Mouse (Mus musculus) right cerebral cortex, adult 2 months (tissue): ENCODE data around the gene Zbtb45.

Source experiments
- DNase-seq, 2 experiments: peaks; one replicate each; pipeline ENCODE4 v3.0.0; 2021 to 2022; ENCODE audit warnings: low spot score in 2 of 2

The Zbtb45 gene

GRCm38 (mm10) chr7:12998851-12999250 is 11.0 kb downstream of the Zbtb45 start, which contains the start of gene Trim28:
TSS of gene Trim28 (plus strand) at chr7:12999114.
- no peak for DNase-seq

GRCm38 (mm10) chr7:12998053-12998452 is 11.8 kb downstream of the Zbtb45 start, which contains the start of gene Slc27a5:
TSS of gene Slc27a5 (minus strand) at chr7:12998192.
- DNase-seq: no peak

GRCm38 (mm10) chr7:12997230-12997629 is 12.6 kb downstream of the Zbtb45 start:
- DNase-seq: no peak

GRCm38 (mm10) chr7:12995862-12996261 is 14.0 kb downstream of the Zbtb45 start:
- DNase-seq: no peak

GRCm38 (mm10) chr7:12993148-12993547 is 16.7 kb downstream of the Zbtb45 start:
- no peak for DNase-seq

- DNase-seq: no peak
Measured at GRCm38 (mm10) chr7:12992222-12992621, 17.6 kb downstream of the Zbtb45 start.

GRCm38 (mm10) chr7:12987409-12988189 is 22.2 kb downstream of the Zbtb45 start:
- no peak for DNase-seq

GRCm38 (mm10) chr7:12986906-12987305 is 22.9 kb downstream of the Zbtb45 start:
- DNase-seq: no peak

GRCm38 (mm10) chr7:12985724-12986123 is 24.1 kb downstream of the Zbtb45 start:
- DNase-seq: no peak

GRCm38 (mm10) chr7:12980291-12980690 is 29.5 kb downstream of the Zbtb45 start:
- DNase-seq: no peak

- DNase-seq: no peak
Measured at GRCm38 (mm10) chr7:12979776-12980175, 30.1 kb downstream of the Zbtb45 start.

- DNase-seq: no peak
Measured at GRCm38 (mm10) chr7:12978931-12979722, 30.7 kb downstream of the Zbtb45 start.

GRCm38 (mm10) chr7:12977682-12978389 is 32.0 kb downstream of the Zbtb45 start, which contains the start of gene Zfp446:
TSS of gene Zfp446 (plus strand) at chr7:12977848.
- DNase-seq: peak; percentile 99 to 100

- DNase-seq: no peak
Measured at GRCm38 (mm10) chr7:12970906-12971305, 38.9 kb downstream of the Zbtb45 start.

GRCm38 (mm10) chr7:12966104-12966845 is 43.6 kb downstream of the Zbtb45 start:
- DNase-seq: peak in 1 of 2 experiments; percentile 60

GRCm38 (mm10) chr7:12965678-12966091 is 44.1 kb downstream of the Zbtb45 start, which contains the start of gene Zfp324:
TSS of gene Zfp324 (plus strand) at chr7:12965838.
- DNase-seq: peak; percentile 94 to 95

- DNase-seq: peak; percentile 54 to 57
Measured at GRCm38 (mm10) chr7:12961511-12962141, 48.2 kb downstream of the Zbtb45 start.

GRCm38 (mm10) chr7:12959718-12960117 is 50.1 kb downstream of the Zbtb45 start:
- DNase-seq: no peak

GRCm38 (mm10) chr7:12958948-12959347 is 50.9 kb downstream of the Zbtb45 start:
- DNase-seq: no peak

- DNase-seq: no peak
Measured at GRCm38 (mm10) chr7:12957511-12957910, 52.3 kb downstream of the Zbtb45 start.

GRCm38 (mm10) chr7:12954896-12955295 is 54.9 kb downstream of the Zbtb45 start:
- DNase-seq: no peak
